In genomic region chr2:153298863-153299262, GRCm38 (mm10) we compare ENCODE assay signal across 1 mouse cellular context.
A peak's percentile ranks its signal among the peaks of the same experiment; 100 is the strongest.
TF ChIP-seq lines count a peak whose summit lies in the region.

No protein-coding gene starts in this region.

TF ChIP-seq in MEL, 35 proteins besides CTCF, POLR2A, EP300 and RAD21 (continued from another document):
- TF ChIP-seq POLR2AphosphoS2 (IDR thresholded peaks at IDR 0.05; ENCODE audit: low read length) (no peak), CHD2 (IDR thresholded peaks at IDR 0.05; ENCODE audit: low read length) (0 out of 2 replicates have a peak, but pooled peaks have one; percentile 26), E2F4 (IDR thresholded peaks at IDR 0.05; ENCODE audit: borderline replicate concordance, low read depth, low read length) (no peak), ELF1 (IDR thresholded peaks at IDR 0.05; ENCODE audit: low read depth, low read length) (0 out of 2 replicates have a peak, but pooled peaks have one; percentile 4), ZNF384 (IDR thresholded peaks at IDR 0.05; ENCODE audit: low read depth, low read length) (no peak), HCFC1 (IDR thresholded peaks at IDR 0.05; ENCODE audit: low read depth, low read length) (no peak), ZMIZ1 (IDR thresholded peaks at IDR 0.05; ENCODE audit: low read depth, low read length) (no peak), ETS1 (IDR thresholded peaks at IDR 0.05; ENCODE audit: low read depth, low read length) (peak; percentile 81), MEF2A (IDR thresholded peaks at IDR 0.05; ENCODE audit: extremely low read depth, insufficient replicate concordance, low read depth, low read length, poor library complexity, severe bottlenecking) (no peak), GABPA (IDR thresholded peaks at IDR 0.05; ENCODE audit: low read depth, low read length) (no peak), ZKSCAN1 (IDR thresholded peaks at IDR 0.05; ENCODE audit: low read depth, low read length) (no peak), MYC (IDR thresholded peaks at IDR 0.05; ENCODE audit: low read depth, low read length) (no peak), TAL1 (IDR thresholded peaks at IDR 0.05; ENCODE audit: low read length) (no peak), ZC3H11A (IDR thresholded peaks at IDR 0.05; ENCODE audit: low read depth, low read length) (peak; percentile 31), SMC3 (IDR thresholded peaks at IDR 0.05; ENCODE audit: low read depth, low read length) (peak; percentile 54)
